Mouse (Mus musculus): ENCODE measurements around the gene Amdhd1. TPM values are rescaled to one million over a fixed set of nuclear protein-coding genes. Genes with fewer than 3 reads are reported as not detected.

Amdhd1 gene
- polyA plus RNA-seq, 1 experiment from 2014 or later: 0.08 TPM

DNA sequence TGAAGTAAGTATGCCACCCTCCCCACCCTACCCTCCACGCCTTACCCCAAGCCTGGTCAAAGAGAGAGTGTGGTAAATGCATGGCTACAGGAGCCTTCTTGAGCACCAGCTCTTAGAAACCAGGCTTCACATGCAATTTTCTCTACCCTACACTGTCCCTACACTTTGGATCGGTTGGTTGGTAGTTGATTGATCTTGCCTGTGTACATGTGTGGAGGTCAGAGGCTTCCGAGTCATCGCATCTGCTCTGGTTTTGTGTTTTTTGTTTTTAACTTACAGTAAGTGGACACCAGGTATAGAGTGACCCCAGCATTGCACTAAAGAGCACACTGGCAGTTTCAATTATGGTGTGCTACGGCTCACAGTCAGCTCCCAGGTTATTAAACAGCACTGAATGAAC, 4.3 kb upstream of the Amdhd1 start:
- Histone ChIP-seq H3K9me3 (ENCODE audit: control insufficient read depth, low read length) (no peaks in the 10 kb centered on the region), H3K4me1 (replicated peaks; ENCODE audit: control insufficient read depth, insufficient read depth, low read length) (no peaks in the 10 kb centered on the region; the same call in 1 of the 2 replicates), H3K9ac (ENCODE audit: low read length) (no peak overlapping the region), H3K27me3 (ENCODE audit: control insufficient read depth, insufficient read depth, low read length) (no peaks in the 10 kb centered on the region), H3K36me3 (ENCODE audit: control insufficient read depth, insufficient read depth, low read length) (no peaks in the 10 kb centered on the region), H3K4me2 (ENCODE audit: low read depth, low read length, severe bottlenecking) (no peak overlapping the region), H3K4me3 (ENCODE audit: low read depth, low read length) (no peak overlapping the region), H3K27ac (ENCODE audit: low read depth, low read length) (no peak overlapping the region)
- ATAC-seq (replicated peaks; ENCODE audit: low FRiP score) (no peak), DNase-seq (ENCODE audit: low spot score) (no peak)
- 81% methylated on average over 5 of the region's 5 CpGs for WGBS

- Histone ChIP-seq H3K36me3 (ENCODE audit: control insufficient read depth, insufficient read depth, low read length) (no peaks in the 10 kb centered on the region), H3K27me3 (ENCODE audit: control insufficient read depth, insufficient read depth, low read length) (no peaks in the 10 kb centered on the region; the same call in 1 of the 2 replicates), H3K9me3 (ENCODE audit: control insufficient read depth, low read length) (no peaks in the 10 kb centered on the region), H3K27ac (ENCODE audit: low read depth, low read length) (no peak overlapping the region), H3K4me3 (ENCODE audit: low read depth, low read length) (no peak overlapping the region), H3K4me1 (replicated peaks; ENCODE audit: control insufficient read depth, insufficient read depth, low read length) (no peaks in the 10 kb centered on the region; the same call in 1 of the 2 replicates), H3K4me2 (ENCODE audit: low read depth, low read length, severe bottlenecking) (no peak overlapping the region), H3K9ac (ENCODE audit: low read length) (no peak overlapping the region)
- WGBS: 58% methylated on average over 6 of the region's 6 CpGs
- no peak for ATAC-seq (replicated peaks; ENCODE audit: low FRiP score)
- DNase-seq (ENCODE audit: low spot score): no peak
Measured at GRCm38 (mm10) chr10:93543176-93543575, 3.3 kb upstream of the Amdhd1 start.

- Histone ChIP-seq H3K9me3 (ENCODE audit: control insufficient read depth, low read length) (no peaks in the 10 kb centered on the region), H3K4me3 (ENCODE audit: low read depth, low read length) (no peak overlapping the region), H3K4me1 (replicated peaks; ENCODE audit: control insufficient read depth, insufficient read depth, low read length) (no peaks in the 10 kb centered on the region; the same call in 1 of the 2 replicates), H3K4me2 (ENCODE audit: low read depth, low read length, severe bottlenecking) (no peak overlapping the region), H3K27me3 (ENCODE audit: control insufficient read depth, insufficient read depth, low read length) (no peaks in the 10 kb centered on the region; the same call in 1 of the 2 replicates), H3K9ac (ENCODE audit: low read length) (no peak overlapping the region), H3K27ac (ENCODE audit: low read depth, low read length) (no peak overlapping the region), H3K36me3 (ENCODE audit: control insufficient read depth, insufficient read depth, low read length) (no peaks in the 10 kb centered on the region)
- 32% methylated on average over 4 of the region's 4 CpGs for WGBS
- no peak for DNase-seq (ENCODE audit: low spot score)
- ATAC-seq (replicated peaks; ENCODE audit: low FRiP score): no peak
Measured at GRCm38 (mm10) chr10:93542356-93542755, 2.5 kb upstream of the Amdhd1 start.

DNA sequence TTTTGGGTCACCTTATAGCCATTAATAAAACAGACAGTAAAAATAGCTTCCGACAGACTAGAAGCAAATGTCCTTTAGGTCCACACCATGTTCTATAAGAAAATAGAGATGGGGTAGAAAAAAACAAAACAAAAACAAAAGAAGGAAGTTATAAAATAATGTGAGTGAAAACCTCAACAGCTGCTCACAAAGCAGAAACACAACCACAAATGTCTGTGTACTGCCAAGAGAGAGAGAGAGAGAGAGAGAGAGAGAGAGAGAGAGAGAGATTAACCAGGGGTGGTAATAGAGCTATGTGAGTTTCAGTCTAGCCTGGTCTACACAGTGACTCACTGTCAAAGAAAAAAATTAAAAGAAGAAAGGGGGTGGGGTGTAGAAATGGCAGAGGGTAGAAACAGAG, 1.8 kb upstream of the Amdhd1 start:
- DNase-seq (ENCODE audit: low spot score) (no peak), ATAC-seq (replicated peaks; ENCODE audit: low FRiP score) (no peak)
- WGBS: 83% methylated on average over 1 of the region's 1 CpGs
- no peaks in the 10 kb centered on the region for H3K36me3 ChIP-seq (ENCODE audit: control insufficient read depth, insufficient read depth, low read length)
- no peak overlapping the region for H3K27ac ChIP-seq (ENCODE audit: low read depth, low read length)
- H3K27me3 ChIP-seq (ENCODE audit: control insufficient read depth, insufficient read depth, low read length): no peaks in the 10 kb centered on the region; the same call in 1 of the 2 replicates
- H3K4me2 ChIP-seq (ENCODE audit: low read depth, low read length, severe bottlenecking): no peak overlapping the region
- no peak overlapping the region for H3K9ac ChIP-seq (ENCODE audit: low read length)
- no peaks in the 10 kb centered on the region; the same call in 1 of the 2 replicates for H3K4me1 ChIP-seq (replicated peaks; ENCODE audit: control insufficient read depth, insufficient read depth, low read length)
- no peak overlapping the region for H3K4me3 ChIP-seq (ENCODE audit: low read depth, low read length)
- H3K9me3 ChIP-seq (ENCODE audit: control insufficient read depth, low read length): no peaks in the 10 kb centered on the region

- ATAC-seq (replicated peaks; ENCODE audit: low FRiP score) (no peak), DNase-seq (ENCODE audit: low spot score) (no peak)
- 75% methylated on average over 17 of the region's 17 CpGs for WGBS
- Histone ChIP-seq H3K27me3 (ENCODE audit: control insufficient read depth, insufficient read depth, low read length) (no peaks in the 10 kb centered on the region; the same call in 1 of the 2 replicates), H3K4me3 (ENCODE audit: low read depth, low read length) (peak within 1 kb of the TSS; percentile 30), H3K27ac (ENCODE audit: low read depth, low read length) (no peak within 1 kb of the TSS), H3K36me3 (ENCODE audit: control insufficient read depth, insufficient read depth, low read length) (no peaks in the 10 kb centered on the region), H3K4me2 (ENCODE audit: low read depth, low read length, severe bottlenecking) (peak within 1 kb of the TSS; percentile 70), H3K9ac (ENCODE audit: low read length) (peak within 1 kb of the TSS; percentile 53), H3K4me1 (replicated peaks; ENCODE audit: control insufficient read depth, insufficient read depth, low read length) (no peaks in the 10 kb centered on the region; the same call in 1 of the 2 replicates), H3K9me3 (ENCODE audit: control insufficient read depth, low read length) (no peaks in the 10 kb centered on the region)
Measured at GRCm38 (mm10) chr10:93540431-93541210, 788 bp upstream of the Amdhd1 start, which contains the start of gene Ccdc38. Gene Ccdc38 (plus strand): TSS chr10:93540632.

DNA sequence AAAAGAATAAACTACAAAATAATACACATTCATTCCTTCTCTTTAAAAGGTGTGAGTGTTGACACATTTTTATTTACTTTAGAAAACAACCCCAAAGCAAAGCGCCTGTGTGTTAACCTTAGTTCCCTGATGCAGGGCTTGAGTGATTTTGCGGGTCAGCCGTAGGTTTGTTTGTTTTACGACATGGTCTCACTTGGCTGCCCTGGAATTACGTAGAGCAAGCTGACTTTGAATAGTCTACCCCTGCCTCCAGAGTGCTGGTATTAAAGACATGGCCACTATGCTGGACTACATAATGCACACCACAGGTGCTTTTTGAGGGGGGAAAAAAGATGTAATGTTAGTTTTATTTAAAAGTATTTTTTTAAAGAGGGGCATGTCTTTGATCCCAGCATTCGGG, 1.0 kb downstream of the Amdhd1 start:
- Histone ChIP-seq H3K4me2 (ENCODE audit: low read depth, low read length, severe bottlenecking) (no peak overlapping the region), H3K9ac (ENCODE audit: low read length) (no peak overlapping the region), H3K9me3 (ENCODE audit: control insufficient read depth, low read length) (no peaks in the 10 kb centered on the region), H3K27ac (ENCODE audit: low read depth, low read length) (no peak overlapping the region), H3K4me3 (ENCODE audit: low read depth, low read length) (no peak overlapping the region), H3K36me3 (ENCODE audit: control insufficient read depth, insufficient read depth, low read length) (no peaks in the 10 kb centered on the region), H3K27me3 (ENCODE audit: control insufficient read depth, insufficient read depth, low read length) (no peaks in the 10 kb centered on the region; the same call in 1 of the 2 replicates), H3K4me1 (replicated peaks; ENCODE audit: control insufficient read depth, insufficient read depth, low read length) (no peaks in the 10 kb centered on the region; the same call in 1 of the 2 replicates)
- 77% methylated on average over 6 of the region's 6 CpGs for WGBS
- DNase-seq (ENCODE audit: low spot score): no peak
- ATAC-seq (replicated peaks; ENCODE audit: low FRiP score): no peak

- no peak for ATAC-seq (replicated peaks; ENCODE audit: low FRiP score)
- H3K27ac ChIP-seq (ENCODE audit: low read depth, low read length): no peak overlapping the region
- 96% methylated on average over 2 of the region's 2 CpGs for WGBS
- H3K9ac ChIP-seq (ENCODE audit: low read length): no peak overlapping the region
- H3K4me1 ChIP-seq (replicated peaks; ENCODE audit: control insufficient read depth, insufficient read depth, low read length): no peaks in the 10 kb centered on the region; the same call in 1 of the 2 replicates
- no peak for DNase-seq (ENCODE audit: low spot score)
- no peak overlapping the region for H3K4me3 ChIP-seq (ENCODE audit: low read depth, low read length)
- H3K36me3 ChIP-seq (ENCODE audit: control insufficient read depth, insufficient read depth, low read length): no peaks in the 10 kb centered on the region
- H3K9me3 ChIP-seq (ENCODE audit: control insufficient read depth, low read length): no peaks in the 10 kb centered on the region
- no peak overlapping the region for H3K4me2 ChIP-seq (ENCODE audit: low read depth, low read length, severe bottlenecking)
- no peaks in the 10 kb centered on the region; the same call in 1 of the 2 replicates for H3K27me3 ChIP-seq (ENCODE audit: control insufficient read depth, insufficient read depth, low read length)
Measured at GRCm38 (mm10) chr10:93538287-93538686, 1.5 kb downstream of the Amdhd1 start.

DNA sequence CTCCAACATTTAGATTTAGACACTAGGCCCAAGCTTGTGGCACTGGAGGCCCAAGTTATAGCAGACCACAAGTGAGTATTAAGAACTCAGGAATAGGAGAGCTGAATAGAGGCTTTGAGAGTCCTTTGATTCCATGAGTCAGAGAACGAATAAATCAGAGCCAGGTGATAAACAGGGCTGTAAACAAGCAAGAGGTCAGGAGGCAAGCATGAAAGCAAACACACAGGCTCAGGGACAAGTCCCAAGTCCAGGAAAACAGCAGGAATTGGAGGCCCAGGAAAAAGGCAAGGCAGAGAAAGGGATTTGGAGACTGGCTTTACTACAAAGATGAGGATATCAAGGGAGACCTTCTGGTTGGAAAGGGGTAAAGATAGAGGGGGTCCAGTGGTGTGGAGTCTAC, 14.5 kb downstream of the Amdhd1 start:
- no peak overlapping the region for H3K27ac ChIP-seq (ENCODE audit: low read depth, low read length)
- H3K4me3 ChIP-seq (ENCODE audit: low read depth, low read length): no peak overlapping the region
- no peak overlapping the region for H3K4me2 ChIP-seq (ENCODE audit: low read depth, low read length, severe bottlenecking)

GRCm38 (mm10) chr10:93520994-93521393, 18.8 kb downstream of the Amdhd1 start:
- ATAC-seq (replicated peaks; ENCODE audit: low FRiP score) (no peak), DNase-seq (ENCODE audit: low spot score) (no peak)
- Histone ChIP-seq H3K4me2 (ENCODE audit: low read depth, low read length, severe bottlenecking) (no peak overlapping the region), H3K4me1 (replicated peaks; ENCODE audit: control insufficient read depth, insufficient read depth, low read length) (no peaks in the 10 kb centered on the region), H3K9ac (ENCODE audit: low read length) (no peak overlapping the region), H3K27me3 (ENCODE audit: control insufficient read depth, insufficient read depth, low read length) (no peaks in the 10 kb centered on the region), H3K4me3 (ENCODE audit: low read depth, low read length) (no peak overlapping the region), H3K27ac (ENCODE audit: low read depth, low read length) (no peak overlapping the region), H3K9me3 (ENCODE audit: control insufficient read depth, low read length) (no peaks in the 10 kb centered on the region), H3K36me3 (ENCODE audit: control insufficient read depth, insufficient read depth, low read length) (no peaks in the 10 kb centered on the region)
- 82% methylated on average over 4 of the region's 4 CpGs for WGBS

More for the DNA sequence above, 14.5 kb downstream of the Amdhd1 start:
- no peaks in the 10 kb centered on the region for H3K36me3 ChIP-seq (ENCODE audit: control insufficient read depth, insufficient read depth, low read length)
- DNase-seq (ENCODE audit: low spot score): no peak
- no peak for ATAC-seq (replicated peaks; ENCODE audit: low FRiP score)
- no peaks in the 10 kb centered on the region for H3K4me1 ChIP-seq (replicated peaks; ENCODE audit: control insufficient read depth, insufficient read depth, low read length)
- 93% methylated on average over 1 of the region's 1 CpGs for WGBS
- no peaks in the 10 kb centered on the region for H3K9me3 ChIP-seq (ENCODE audit: control insufficient read depth, low read length)
- no peak overlapping the region for H3K9ac ChIP-seq (ENCODE audit: low read length)
- H3K27me3 ChIP-seq (ENCODE audit: control insufficient read depth, insufficient read depth, low read length): no peaks in the 10 kb centered on the region

Data from forebrain, embryonic 11.5 days (tissue).